In the genomic region with DNA sequence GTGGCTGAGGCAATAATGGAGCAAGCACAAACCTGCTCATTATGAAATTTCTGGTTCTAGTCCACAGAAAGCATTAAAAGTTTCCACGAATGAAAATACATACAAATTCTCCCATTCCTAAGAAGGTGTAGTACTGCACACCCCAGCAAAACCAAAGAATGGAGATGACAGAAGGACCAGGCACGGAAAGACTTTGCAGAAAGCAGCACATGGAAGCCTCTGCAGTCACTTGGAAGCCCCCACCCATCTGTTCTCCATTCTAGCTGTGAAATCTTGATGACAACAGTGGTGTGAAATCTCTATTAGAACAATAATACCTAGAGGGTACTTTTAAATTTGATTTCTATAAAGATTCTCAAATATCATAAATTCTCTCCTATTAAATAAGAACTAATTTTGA, we compare ENCODE assay signal across 25 mouse cellular contexts.
"Had no signal": no experiment of that assay in that cellular context is flagged by ENCODE, and none has a peak within 500 bp of the region (broad histone marks: within the 10 kb centered on the region; RNA-seq: fewer than 3 reads in every experiment).

No protein-coding gene starts in this region.

- H3K4me1 ChIP-seq: limb, embryonic 13.5 days; liver, embryonic 12.5 days; liver, embryonic 15.5 days; megakaryocyte, embryonic 14.5 days; midbrain, embryonic 10.5 days; midbrain, embryonic 13.5 days; stomach, embryonic 15.5 days had no signal

- H3K27ac ChIP-seq: layer of hippocampus, adult 2 months; left cerebral cortex, adult 2 months; limb, embryonic 10.5 days; limb, embryonic 13.5 days; liver, embryonic 12.5 days; liver, embryonic 15.5 days; lung, embryonic 15.5 days; midbrain, embryonic 10.5 days; midbrain, embryonic 13.5 days; neural tube, embryonic 13.5 days; stomach, embryonic 15.5 days had no signal

- DNase-seq: kidney, postnatal 14 days; kidney, postnatal 4 days; layer of hippocampus, postnatal 36 days; liver; lung, adult 18-20 months; lung, postnatal 10 days; lung, postnatal 36 days; retina, postnatal 1 day; right cerebral cortex, postnatal 25 days; spleen, adult 18-20 months; thymus, postnatal 25 days had no signal

- ATAC-seq: liver, embryonic 12.5 days; midbrain, embryonic 13.5 days; midbrain, embryonic 16.5 days had no signal

- H3K27me3 ChIP-seq: limb, embryonic 13.5 days; liver, embryonic 12.5 days; liver, embryonic 15.5 days; lung, embryonic 15.5 days; megakaryocyte, embryonic 14.5 days; midbrain, embryonic 13.5 days; neural tube, embryonic 13.5 days; stomach, embryonic 15.5 days had no signal

- H3K4me3 ChIP-seq: layer of hippocampus, adult 2 months; left cerebral cortex, adult 2 months; limb, embryonic 10.5 days; limb, embryonic 13.5 days; liver, embryonic 12.5 days; liver, embryonic 15.5 days; lung, embryonic 15.5 days; megakaryocyte, embryonic 14.5 days; midbrain, embryonic 10.5 days; midbrain, embryonic 13.5 days; myocyte; neural tube, embryonic 13.5 days; stomach, embryonic 15.5 days had no signal
